Mouse (Mus musculus) embryonic facial prominence, embryonic 14.5 days (tissue): ENCODE results near the gene Ttc7b. TPM values are rescaled to one million over a fixed set of nuclear protein-coding genes. Genes with fewer than 3 reads are reported as not detected.

Experiments used
- ATAC-seq: fragments of 200-750 bp; cut with Nextera tagmentation; 2 replicates; pipeline ENCODE4 v1.8.0; 2017; ENCODE audit warnings: low read depth, moderate number of reproducible peaks, moderate TSS enrichment
- DNase-seq: peaks from one replicate; pipeline ENCODE4 v3.0.0-alpha.2; 2015; ENCODE audit warnings: low spot score
- H3K27ac ChIP-seq: fragments of 300-500 bp; sonication (generic); replicated peaks from 2 replicates; pipeline ENCODE4 v1.5.1; 2014; ENCODE audit warnings: low read depth, mild to moderate bottlenecking, low read length, moderate library complexity
- H3K27me3 ChIP-seq: fragments of 300-500 bp; sonication (generic); replicated peaks from 2 replicates; pipeline ENCODE4 v1.6.1; 2014; ENCODE audit warnings: low read length; ENCODE audit not compliant: control insufficient read depth, insufficient read depth
- H3K36me3 ChIP-seq: fragments of 300-500 bp; sonication (generic); 2 replicates; pipeline ENCODE4 v1.6.1; 2014; ENCODE audit warnings: low read length, mixed read lengths; ENCODE audit not compliant: control insufficient read depth, insufficient read depth
- H3K4me1 ChIP-seq: fragments of 300-500 bp; sonication (generic); 2 replicates; pipeline ENCODE4 v1.6.1; 2014; ENCODE audit warnings: antibody characterized with exemption, low read length; ENCODE audit not compliant: control insufficient read depth, insufficient read depth
- H3K4me2 ChIP-seq: fragments of 300-500 bp; sonication (generic); 2 replicates; pipeline ENCODE4 v1.6.1; 2014; ENCODE audit warnings: low read depth, mild to moderate bottlenecking, low read length, moderate library complexity, mixed read lengths
- H3K4me3 ChIP-seq: fragments of 300-500 bp; sonication (generic); 2 replicates; pipeline ENCODE4 v1.5.1; 2014; ENCODE audit warnings: low read depth, mild to moderate bottlenecking, low read length
- H3K9ac ChIP-seq: fragments of 300-500 bp; sonication (generic); 2 replicates; pipeline ENCODE4 v1.6.1; 2014; ENCODE audit warnings: low read depth, mild to moderate bottlenecking, low read length, moderate library complexity, mixed read lengths
- H3K9me3 ChIP-seq: fragments of 300-500 bp; sonication (generic); 2 replicates; pipeline ENCODE4 v1.6.1; 2016; ENCODE audit warnings: low read length; ENCODE audit not compliant: control insufficient read depth
- WGBS: fragments of 180-500 bp; shearing (Covaris S2); extraction: QIAGEN DNeasy Blood & Tissue Kit; methylation state at CpG from one replicate; pipeline ENCODE4 v1.1.7; 2014; 5-methylcytosine and 5-hydroxymethylcytosine counted together
- polyA plus RNA-seq: library from polyadenylated mRNA; unstranded; fragments of >200 nt; fragmentation: Nextera tagmentation; extraction: Ambion mirVana; gene quantifications from 2 replicates; pipeline ENCODE4 v1.2.1, GENCODE M21; 2014

Ttc7b gene
- polyA plus RNA-seq, 1 experiment from 2014 or later: 6.6 TPM

DNA sequence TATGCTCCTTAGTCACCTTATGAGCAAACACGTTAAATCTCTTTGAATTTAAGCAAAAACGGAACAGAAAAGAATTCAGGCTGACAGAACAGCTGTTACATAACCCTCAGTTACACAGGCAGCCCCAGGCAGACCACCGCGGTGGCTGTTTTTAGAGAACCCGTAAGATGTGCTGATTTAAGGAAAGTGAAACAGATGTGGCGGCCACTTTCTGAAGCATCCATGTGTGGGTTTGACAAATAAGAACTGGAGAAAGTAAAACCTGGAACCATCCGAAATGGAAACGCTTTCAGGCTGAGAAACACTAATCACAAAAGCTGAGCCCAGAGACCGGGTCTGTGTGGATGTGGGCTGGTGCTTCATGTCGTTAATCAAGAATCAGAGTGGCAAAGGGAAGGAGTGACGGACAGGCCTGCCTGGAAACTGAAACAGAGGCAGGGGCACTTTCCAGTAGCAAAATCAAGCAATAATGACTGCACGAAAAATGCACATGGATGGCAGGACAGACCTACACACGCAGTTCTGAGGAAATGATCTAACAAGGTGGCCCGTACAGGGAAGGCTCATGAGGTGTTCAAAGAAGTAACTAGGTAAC, 139.8 kb downstream of the Ttc7b start:
- Histone ChIP-seq H3K9me3 (no peaks in the 10 kb centered on the region), H3K4me1 (peaks cover 2% of the 10 kb centered on the region; the same call in 1 of the 2 replicates), H3K4me2 (no peak overlapping the region), H3K27ac (0 out of 2 replicates have a peak overlapping the region, but pooled peaks have one; percentile 8), H3K36me3 (peaks cover 31% of the 10 kb centered on the region), H3K4me3 (no peak overlapping the region), H3K9ac (no peak overlapping the region; the same call in 1 of the 2 replicates), H3K27me3 (no peaks in the 10 kb centered on the region)
- ATAC-seq: no peak
- WGBS: 48% methylated on average over 14 of the region's 14 CpGs
- DNase-seq: peak; percentile 65

DNA sequence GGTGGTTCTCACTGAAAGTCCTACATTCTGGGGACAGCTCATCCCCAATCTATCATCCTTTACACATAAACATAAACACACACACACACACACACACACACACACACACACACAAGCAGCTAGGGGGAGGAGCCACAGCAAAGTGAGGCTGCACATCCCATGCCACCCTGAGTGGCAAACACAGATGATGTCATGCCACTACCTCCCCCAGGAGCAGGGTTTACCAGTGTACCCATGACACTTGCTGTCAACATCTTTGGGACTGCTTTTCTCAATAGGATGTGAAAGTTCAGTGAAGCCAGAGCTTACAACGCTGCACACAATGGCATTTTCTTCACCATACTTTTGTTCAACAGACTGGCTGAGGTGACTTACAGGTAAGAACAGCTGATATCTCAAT, 140.8 kb downstream of the Ttc7b start:
- Histone ChIP-seq H3K27ac (no peak overlapping the region), H3K4me2 (no peak overlapping the region), H3K27me3 (no peaks in the 10 kb centered on the region), H3K4me3 (no peak overlapping the region), H3K4me1 (no peaks in the 10 kb centered on the region), H3K36me3 (peaks cover 30% of the 10 kb centered on the region), H3K9ac (no peak overlapping the region), H3K9me3 (no peaks in the 10 kb centered on the region)
- 93% methylated on average over 1 of the region's 1 CpGs for WGBS
- ATAC-seq: 0 out of 2 replicates have a peak, but pooled peaks have one; percentile 44
- DNase-seq: no peak

DNA sequence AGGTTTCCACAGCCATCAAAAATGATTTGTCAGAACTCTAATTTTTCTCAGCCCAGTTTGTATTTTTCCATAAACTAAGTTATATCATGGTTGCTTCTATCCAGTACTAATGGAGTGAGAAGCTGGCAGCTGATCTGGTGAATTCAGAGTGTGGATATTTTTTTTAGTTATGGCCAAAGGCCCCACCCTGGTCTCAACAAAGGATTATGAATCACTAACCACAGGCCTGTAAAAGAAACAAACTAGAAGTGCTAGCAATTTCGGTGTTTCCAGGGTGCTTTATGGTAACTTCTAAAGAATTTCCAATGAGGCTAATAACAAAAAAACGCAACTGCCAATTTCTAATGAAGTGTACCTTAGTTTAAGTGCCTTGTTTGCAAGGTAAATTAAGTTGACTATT, 142.4 kb downstream of the Ttc7b start:
- Histone ChIP-seq H3K27ac (no peak overlapping the region), H3K27me3 (no peaks in the 10 kb centered on the region), H3K9ac (no peak overlapping the region), H3K4me3 (no peak overlapping the region), H3K4me2 (no peak overlapping the region), H3K4me1 (no peaks in the 10 kb centered on the region), H3K36me3 (peaks cover 31% of the 10 kb centered on the region), H3K9me3 (no peaks in the 10 kb centered on the region)
- 72% methylated on average over 2 of the region's 2 CpGs for WGBS
- no peak for ATAC-seq
- no peak for DNase-seq

- no peaks in the 10 kb centered on the region for H3K9me3 ChIP-seq
- no peak for DNase-seq
Observed at GRCm38 (mm10) chr12:100377791-100378190, 142.8 kb downstream of the Ttc7b start.

DNA sequence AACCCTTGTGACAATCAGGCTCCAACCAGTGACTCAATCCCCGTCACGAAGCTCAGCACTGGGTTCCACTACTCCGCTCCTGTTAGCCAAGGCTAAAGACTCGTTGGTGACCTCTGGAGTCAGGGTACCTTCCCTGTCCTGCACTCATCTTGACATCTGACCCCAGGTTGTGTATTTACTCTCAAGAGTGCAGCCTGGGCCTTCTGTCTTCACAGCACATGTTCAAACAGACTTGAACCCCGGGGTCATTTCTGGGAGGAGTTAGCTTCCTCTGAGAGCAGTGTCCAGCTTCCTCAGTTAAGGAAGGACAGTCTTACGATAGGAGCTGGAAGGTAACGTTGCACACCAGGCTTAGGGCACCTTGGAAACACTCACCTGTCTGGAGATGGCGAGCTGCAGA, 144.8 kb downstream of the Ttc7b start:
- Histone ChIP-seq H3K4me2 (no peak overlapping the region), H3K27ac (no peak overlapping the region), H3K9me3 (no peaks in the 10 kb centered on the region), H3K36me3 (peaks cover 46% of the 10 kb centered on the region), H3K27me3 (no peaks in the 10 kb centered on the region), H3K4me1 (no peaks in the 10 kb centered on the region), H3K9ac (no peak overlapping the region), H3K4me3 (no peak overlapping the region)
- WGBS: 86% methylated on average over 8 of the region's 8 CpGs
- no peak for ATAC-seq
- DNase-seq: no peak

More at GRCm38 (mm10) chr12:100377791-100378190, 142.8 kb downstream of the Ttc7b start:
- ATAC-seq: no peak
- H3K27me3 ChIP-seq: no peaks in the 10 kb centered on the region
- H3K4me2 ChIP-seq: no peak overlapping the region
- no peak overlapping the region for H3K4me3 ChIP-seq
- peaks cover 36% of the 10 kb centered on the region for H3K36me3 ChIP-seq
- no peak overlapping the region for H3K27ac ChIP-seq
- 48% methylated on average over 1 of the region's 1 CpGs for WGBS
- H3K9ac ChIP-seq: no peak overlapping the region
- H3K4me1 ChIP-seq: no peaks in the 10 kb centered on the region

DNA sequence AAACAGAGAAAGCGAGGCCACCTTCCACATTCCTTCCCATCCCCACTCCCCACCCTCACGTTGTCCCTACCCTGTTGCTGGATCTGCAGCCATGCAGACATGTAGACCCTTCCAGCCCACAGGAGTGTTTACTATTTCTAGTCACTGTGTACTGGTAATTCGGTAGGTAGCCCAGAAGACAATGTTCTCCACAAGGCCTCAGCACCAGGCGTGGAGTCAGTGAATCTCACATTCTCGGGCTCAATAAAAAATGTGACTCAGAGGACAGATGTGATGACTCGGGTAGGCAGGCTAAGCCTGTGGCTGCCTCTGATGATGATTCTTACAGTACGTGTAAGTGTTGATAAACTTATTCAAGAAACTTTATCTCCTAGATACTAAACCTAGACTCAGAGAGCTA, 147.8 kb downstream of the Ttc7b start:
- ATAC-seq (no peak), DNase-seq (no peak)
- WGBS: 78% methylated on average over 7 of the region's 7 CpGs
- H3K4me2 ChIP-seq: no peak overlapping the region
- no peaks in the 10 kb centered on the region for H3K27me3 ChIP-seq
- no peak overlapping the region for H3K27ac ChIP-seq
- no peak overlapping the region for H3K9ac ChIP-seq
- H3K36me3 ChIP-seq: peaks cover 70% of the 10 kb centered on the region
- no peaks in the 10 kb centered on the region for H3K9me3 ChIP-seq
- no peaks in the 10 kb centered on the region for H3K4me1 ChIP-seq
- no peak overlapping the region for H3K4me3 ChIP-seq

DNA sequence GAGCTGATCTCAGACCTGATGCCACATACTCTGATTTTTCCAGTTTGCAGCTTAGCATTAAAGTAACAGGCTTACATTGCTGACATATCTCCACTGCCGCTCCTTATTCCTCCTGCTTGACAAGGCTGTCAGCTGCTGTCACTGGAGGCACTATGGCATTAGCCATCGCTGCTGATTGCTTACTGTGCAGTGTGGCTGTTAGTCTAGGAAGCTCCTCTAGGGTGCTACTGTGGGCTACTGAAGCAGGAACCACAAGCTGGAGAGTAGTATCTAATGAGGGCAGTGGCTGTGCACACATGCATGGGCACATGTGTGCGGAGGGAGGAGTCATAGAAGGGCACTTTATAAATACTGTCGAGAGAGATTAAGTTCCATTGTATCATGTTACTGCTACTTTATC, 148.6 kb downstream of the Ttc7b start:
- no peak for ATAC-seq
- DNase-seq: no peak
- Histone ChIP-seq H3K36me3 (peaks cover 71% of the 10 kb centered on the region), H3K9me3 (no peaks in the 10 kb centered on the region), H3K27ac (no peak overlapping the region), H3K4me1 (no peaks in the 10 kb centered on the region), H3K9ac (no peak overlapping the region), H3K4me3 (no peak overlapping the region), H3K27me3 (no peaks in the 10 kb centered on the region), H3K4me2 (no peak overlapping the region)
- WGBS: 80% methylated on average over 4 of the region's 4 CpGs

DNA sequence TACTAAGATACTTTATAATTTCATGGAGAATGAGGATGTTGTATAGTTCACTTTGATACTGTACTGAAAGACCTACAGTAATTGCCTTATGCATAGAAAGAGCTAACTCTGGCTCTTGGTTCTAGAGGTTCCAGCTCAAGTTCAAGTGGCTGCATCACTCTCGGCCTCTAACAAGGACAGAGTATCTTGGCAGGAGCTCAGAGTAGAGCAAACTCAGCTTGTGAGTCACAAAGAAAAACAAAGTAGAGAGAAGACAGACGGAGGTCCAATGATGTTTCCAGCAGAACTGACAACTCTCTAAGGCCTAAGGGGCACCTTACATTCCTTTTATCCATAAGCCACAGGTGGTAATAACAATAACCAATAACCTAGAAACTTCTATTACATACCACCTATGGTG, 150.8 kb downstream of the Ttc7b start:
- ATAC-seq (no peak), DNase-seq (no peak)
- no peak overlapping the region for H3K27ac ChIP-seq
- H3K4me2 ChIP-seq: no peak overlapping the region
- H3K4me1 ChIP-seq: no peaks in the 10 kb centered on the region
- H3K9me3 ChIP-seq: no peaks in the 10 kb centered on the region
- H3K36me3 ChIP-seq: peaks cover 82% of the 10 kb centered on the region
- H3K4me3 ChIP-seq: no peak overlapping the region
- no peaks in the 10 kb centered on the region for H3K27me3 ChIP-seq
- no peak overlapping the region for H3K9ac ChIP-seq
- WGBS: 87% methylated on average over 2 of the region's 2 CpGs

DNA sequence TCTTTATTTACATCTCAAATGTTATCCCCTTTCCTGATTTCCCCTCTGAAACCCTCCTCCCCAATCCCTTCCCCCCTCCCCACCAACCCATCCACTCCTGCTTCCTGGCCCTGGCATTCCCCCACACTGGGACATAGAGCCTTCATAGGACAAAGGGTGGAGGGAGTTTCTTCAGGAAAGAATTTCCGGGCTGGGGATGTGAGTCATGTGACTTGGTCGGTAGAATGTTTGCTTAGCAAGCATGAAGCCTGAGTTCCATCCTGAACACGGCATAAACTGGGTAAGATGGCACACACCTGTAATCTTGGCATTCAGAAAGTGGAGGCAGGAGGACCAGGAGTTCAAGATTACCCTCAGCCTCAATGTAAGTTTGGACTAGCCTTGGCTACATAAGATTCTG, 151.4 kb downstream of the Ttc7b start:
- Histone ChIP-seq H3K9me3 (no peaks in the 10 kb centered on the region), H3K4me3 (no peak overlapping the region), H3K9ac (no peak overlapping the region), H3K27ac (no peak overlapping the region), H3K4me1 (no peaks in the 10 kb centered on the region), H3K27me3 (no peaks in the 10 kb centered on the region), H3K4me2 (no peak overlapping the region), H3K36me3 (peaks cover 84% of the 10 kb centered on the region)
- 48% methylated on average over 3 of the region's 3 CpGs for WGBS
- ATAC-seq: no peak
- DNase-seq: no peak
